Mouse (Mus musculus) thymus, adult 2 months (tissue): Measurements from ENCODE around the gene Gm26897.

Experiments
- CTCF ChIP-seq: fragments of 200-500 bp; IDR thresholded peaks from 2 replicates; pipeline ENCODE4 v1.5.1; 2012; ENCODE audit warnings: mild to moderate bottlenecking, control low read depth, low read length, moderate library complexity, borderline replicate concordance; ENCODE audit not compliant: control insufficient read depth, poor library complexity, insufficient read depth; ENCODE audit errors: extremely low read depth
- POLR2A ChIP-seq: fragments of 200-500 bp; IDR thresholded peaks from 2 replicates; pipeline ENCODE4 v1.6.1; 2012; ENCODE audit warnings: mild to moderate bottlenecking, low read length, control low read depth, moderate library complexity; ENCODE audit not compliant: control insufficient read depth, poor library complexity, insufficient read depth; ENCODE audit errors: extremely low read depth

GRCm38 (mm10) chr5:111750092-111750491 lies 16.4 kb downstream of the Gm26897 start:
- TF ChIP-seq CTCF (no peak), POLR2A (no peak)
